Mouse (Mus musculus) forebrain, embryonic 10.5 days (tissue): ENCODE measurements around the gene Zhx3. TPM values are rescaled to one million over a fixed set of nuclear protein-coding genes. Genes with fewer than 3 reads are reported as not detected.
A peak's percentile ranks its signal among the peaks of the same experiment; 100 is the strongest.

Source experiments
- DNase-seq: peaks from one replicate; pipeline ENCODE4 v3.0.0-alpha.2; 2017; ENCODE audit warnings: low spot score; ENCODE audit errors: extremely low spot score
- H3K27ac ChIP-seq: fragments of 300-500 bp; sonication (generic); 2 replicates; pipeline ENCODE4 v1.5.1; 2016; ENCODE audit warnings: mild to moderate bottlenecking
- H3K27me3 ChIP-seq: fragments of 300-500 bp; sonication (generic); 2 replicates; pipeline ENCODE4 v1.6.1; 2016; ENCODE audit warnings: mild to moderate bottlenecking; ENCODE audit not compliant: poor library complexity, severe bottlenecking
- H3K36me3 ChIP-seq: fragments of 300-500 bp; sonication (generic); replicated peaks from 2 replicates; pipeline ENCODE4 v1.6.1; 2016; ENCODE audit warnings: mild to moderate bottlenecking, moderate library complexity
- H3K4me1 ChIP-seq: fragments of 300-500 bp; sonication (generic); 2 replicates; pipeline ENCODE4 v1.6.1; 2016
- H3K4me3 ChIP-seq: fragments of 300-500 bp; sonication (generic); 2 replicates; pipeline ENCODE4 v1.5.1; 2016; ENCODE audit warnings: mild to moderate bottlenecking, moderate library complexity
- H3K9me3 ChIP-seq: fragments of 300-500 bp; sonication (generic); 2 replicates; pipeline ENCODE4 v1.6.1; 2016; ENCODE audit warnings: mild to moderate bottlenecking, moderate library complexity
- WGBS: fragments of 180-500 bp; shearing (Covaris S2); methylation state at CpG from one replicate; pipeline ENCODE4 v1.1.7; 2016; 5-methylcytosine and 5-hydroxymethylcytosine counted together
- polyA plus RNA-seq: library from polyadenylated mRNA; unstranded; fragments of >200 nt; fragmentation: Nextera tagmentation; extraction: Ambion mirVana; gene quantifications from 2 replicates; pipeline ENCODE4 v1.2.1, GENCODE M21; 2016

Zhx3 gene
- polyA plus RNA-seq, 1 experiment from 2014 or later = 5.8 TPM

- DNase-seq = no peak
- no peak overlapping the region for H3K4me3 ChIP-seq
- no peak overlapping the region for H3K27ac ChIP-seq
- no peaks in the 10 kb centered on the region for H3K9me3 ChIP-seq
- 85% methylated on average over 5 of the region's 5 CpGs for WGBS
- no peaks in the 10 kb centered on the region for H3K36me3 ChIP-seq
- H3K4me1 ChIP-seq = peaks cover under 1% of the 10 kb centered on the region; the same call in 1 of the 2 replicates
- H3K27me3 ChIP-seq = peaks cover 37% of the 10 kb centered on the region
Observed at GRCm38 (mm10) chr2:160906101-160906500, 33.3 kb upstream of the Zhx3 start.

- Histone ChIP-seq H3K9me3 (no peaks in the 10 kb centered on the region), H3K27ac (no peak overlapping the region), H3K36me3 (no peaks in the 10 kb centered on the region), H3K4me3 (no peak overlapping the region), H3K27me3 (peaks cover 29% of the 10 kb centered on the region), H3K4me1 (no peaks in the 10 kb centered on the region)
- 96% methylated on average over 12 of the region's 12 CpGs for WGBS
- DNase-seq = no peak
Observed at GRCm38 (mm10) chr2:160905301-160905700, 32.5 kb upstream of the Zhx3 start.

- Histone ChIP-seq H3K36me3 (no peaks in the 10 kb centered on the region), H3K4me3 (no peak overlapping the region), H3K4me1 (no peaks in the 10 kb centered on the region), H3K27me3 (no peaks in the 10 kb centered on the region), H3K27ac (no peak overlapping the region), H3K9me3 (no peaks in the 10 kb centered on the region)
- no peak for DNase-seq
- 90% methylated on average over 7 of the region's 7 CpGs for WGBS
Observed at GRCm38 (mm10) chr2:160901656-160902412, 29.0 kb upstream of the Zhx3 start.

- DNase-seq = no peak
- Histone ChIP-seq H3K27ac (no peak overlapping the region), H3K27me3 (peaks cover 28% of the 10 kb centered on the region), H3K4me1 (peaks cover 17% of the 10 kb centered on the region), H3K4me3 (no peak overlapping the region), H3K9me3 (no peaks in the 10 kb centered on the region), H3K36me3 (no peaks in the 10 kb centered on the region)
- 91% methylated on average over 9 of the region's 9 CpGs for WGBS
Observed at GRCm38 (mm10) chr2:160891697-160892096, 18.9 kb upstream of the Zhx3 start.

- Histone ChIP-seq H3K4me1 (peaks cover 17% of the 10 kb centered on the region), H3K27me3 (peaks cover 28% of the 10 kb centered on the region), H3K9me3 (no peaks in the 10 kb centered on the region), H3K27ac (no peak overlapping the region), H3K36me3 (no peaks in the 10 kb centered on the region), H3K4me3 (no peak overlapping the region)
- 84% methylated on average over 5 of the region's 5 CpGs for WGBS
- DNase-seq = no peak
Observed at GRCm38 (mm10) chr2:160891045-160891444, 18.2 kb upstream of the Zhx3 start.

- DNase-seq = peak; percentile 34
- no peaks in the 10 kb centered on the region for H3K9me3 ChIP-seq
Observed at GRCm38 (mm10) chr2:160887859-160888258, 15.1 kb upstream of the Zhx3 start.

GRCm38 (mm10) chr2:160887284-160887683 lies 14.5 kb upstream of the Zhx3 start:
- peak; percentile 84 for DNase-seq
- no peaks in the 10 kb centered on the region for H3K36me3 ChIP-seq
- peaks cover 17% of the 10 kb centered on the region for H3K4me1 ChIP-seq
- WGBS = 2% methylated on average over 11 of the region's 11 CpGs
- H3K9me3 ChIP-seq = no peaks in the 10 kb centered on the region
- peaks cover 28% of the 10 kb centered on the region for H3K27me3 ChIP-seq
- H3K4me3 ChIP-seq = peak overlapping the region; percentile 55
- H3K27ac ChIP-seq = no peak overlapping the region

More at GRCm38 (mm10) chr2:160887859-160888258, 15.1 kb upstream of the Zhx3 start:
- peak overlapping the region; percentile 55 for H3K4me3 ChIP-seq
- H3K27ac ChIP-seq = no peak overlapping the region
- under 1% methylated on average over 26 of the region's 26 CpGs for WGBS
- H3K4me1 ChIP-seq = peaks cover 17% of the 10 kb centered on the region
- peaks cover 28% of the 10 kb centered on the region for H3K27me3 ChIP-seq
- no peaks in the 10 kb centered on the region for H3K36me3 ChIP-seq

- no peak for DNase-seq
- 72% methylated on average over 3 of the region's 3 CpGs for WGBS
Observed at GRCm38 (mm10) chr2:160886221-160886620, 13.4 kb upstream of the Zhx3 start.

GRCm38 (mm10) chr2:160884830-160885229 lies 12.0 kb upstream of the Zhx3 start:
- DNase-seq = peak; percentile 56
- WGBS = 14% methylated on average over 2 of the region's 2 CpGs
- no peaks in the 10 kb centered on the region for H3K9me3 ChIP-seq

More at GRCm38 (mm10) chr2:160886221-160886620, 13.4 kb upstream of the Zhx3 start:
- no peaks in the 10 kb centered on the region for H3K36me3 ChIP-seq
- H3K4me1 ChIP-seq = peaks cover 17% of the 10 kb centered on the region
- H3K27ac ChIP-seq = no peak overlapping the region
- no peak overlapping the region for H3K4me3 ChIP-seq
- H3K27me3 ChIP-seq = peaks cover 28% of the 10 kb centered on the region
- no peaks in the 10 kb centered on the region for H3K9me3 ChIP-seq

GRCm38 (mm10) chr2:160883912-160884311 lies 11.1 kb upstream of the Zhx3 start:
- 85% methylated on average over 4 of the region's 4 CpGs for WGBS
- DNase-seq = no peak
- peaks cover 15% of the 10 kb centered on the region for H3K27me3 ChIP-seq
- H3K36me3 ChIP-seq = no peaks in the 10 kb centered on the region
- H3K27ac ChIP-seq = no peak overlapping the region
- peaks cover 17% of the 10 kb centered on the region for H3K4me1 ChIP-seq
- H3K9me3 ChIP-seq = no peaks in the 10 kb centered on the region
- H3K4me3 ChIP-seq = no peak overlapping the region

More at GRCm38 (mm10) chr2:160884830-160885229, 12.0 kb upstream of the Zhx3 start:
- no peak overlapping the region for H3K4me3 ChIP-seq
- no peaks in the 10 kb centered on the region for H3K36me3 ChIP-seq
- H3K4me1 ChIP-seq = peaks cover 17% of the 10 kb centered on the region
- peaks cover 24% of the 10 kb centered on the region for H3K27me3 ChIP-seq
- no peak overlapping the region for H3K27ac ChIP-seq

- DNase-seq = no peak
- 80% methylated on average over 5 of the region's 5 CpGs for WGBS
- H3K9me3 ChIP-seq = no peaks in the 10 kb centered on the region; the same call in 1 of the 2 replicates
- no peak overlapping the region for H3K27ac ChIP-seq
- H3K36me3 ChIP-seq = no peaks in the 10 kb centered on the region
- H3K4me3 ChIP-seq = no peak overlapping the region
- H3K4me1 ChIP-seq = peaks cover 4% of the 10 kb centered on the region
- peaks cover under 1% of the 10 kb centered on the region; the same call in 1 of the 2 replicates for H3K27me3 ChIP-seq
Observed at GRCm38 (mm10) chr2:160882436-160882835, 9.6 kb upstream of the Zhx3 start.

- H3K4me3 ChIP-seq = no peak overlapping the region
- no peaks in the 10 kb centered on the region for H3K36me3 ChIP-seq
- no peaks in the 10 kb centered on the region for H3K4me1 ChIP-seq
- H3K27ac ChIP-seq = no peak overlapping the region
- no peaks in the 10 kb centered on the region for H3K27me3 ChIP-seq
- no peaks in the 10 kb centered on the region; the same call in 1 of the 2 replicates for H3K9me3 ChIP-seq
- no peak for DNase-seq
- 59% methylated on average over 6 of the region's 6 CpGs for WGBS
Observed at GRCm38 (mm10) chr2:160881462-160882101, 8.8 kb upstream of the Zhx3 start.
